Comparison of ENCODE assay signal across 8 mouse cellular contexts in genomic region chr17:26423967-26424641, GRCm38 (mm10). TPM values are rescaled to one million over a fixed set of nuclear protein-coding genes. Genes with fewer than 3 reads are reported as not detected.
DNase-seq lines count a peak whose midpoint lies in the region; ATAC-seq lines count a peak whose summit lies in the region.

No protein-coding gene starts in this region.

- peak; percentile 68 for ATAC-seq in heart, embryonic 15.5 days (replicated peaks; ENCODE audit: insufficient number of reproducible peaks, insufficient read depth, low FRiP score, low read depth)
- ATAC-seq in monocyte, adult 5-6 weeks (replicated peaks; ENCODE audit: insufficient number of reproducible peaks, low FRiP score, low TSS enrichment, poor library complexity, severe bottlenecking): no peak
- no peak for ATAC-seq in midbrain, embryonic 13.5 days

- H3K27ac ChIP-seq in heart, embryonic 15.5 days: peak overlapping the region; percentile 95
- no peak overlapping the region for H3K27ac ChIP-seq in midbrain, embryonic 13.5 days

- 15% methylated on average over 11 of the region's 11 CpGs for WGBS in heart, embryonic 15.5 days
- WGBS in midbrain, embryonic 13.5 days: 34% methylated on average over 11 of the region's 11 CpGs

- no peaks in the 10 kb centered on the region for H3K27me3 ChIP-seq in heart, embryonic 15.5 days
- H3K27me3 ChIP-seq in midbrain, embryonic 13.5 days: no peaks in the 10 kb centered on the region

- peak overlapping the region; percentile 18; the same call in 1 of the 2 replicates for H3K9ac ChIP-seq in heart, embryonic 15.5 days
- no peak overlapping the region for H3K9ac ChIP-seq in midbrain, embryonic 13.5 days (replicated peaks)

- peak overlapping the region; percentile 38 for H3K4me2 ChIP-seq in heart, embryonic 15.5 days
- H3K4me2 ChIP-seq in midbrain, embryonic 13.5 days (replicated peaks): no peak overlapping the region

- DNase-seq in layer of hippocampus, postnatal 14 days (ENCODE audit: low spot score in 2 of 2): peak; percentile 57 to 59
- no peak for DNase-seq in layer of hippocampus, postnatal 25 days (ENCODE audit: extremely low spot score in 1 of 2, low spot score in 1 of 2)
- DNase-seq in brain, adult 2 months (ENCODE audit: low read depth, low spot score): peak; percentile 37
- peak; percentile 86 to 92 for DNase-seq in lung, adult 18-20 months
- peak; percentile 55 for DNase-seq in urinary bladder, adult 2 months (ENCODE audit: low spot score)

- H3K36me3 ChIP-seq in heart, embryonic 15.5 days: 0 out of 2 replicates have a peak, but pooled peaks cover 3% of the 10 kb centered on the region
- no peaks in the 10 kb centered on the region for H3K36me3 ChIP-seq in midbrain, embryonic 13.5 days

- no peak overlapping the region for H3K4me3 ChIP-seq in heart, embryonic 15.5 days
- H3K4me3 ChIP-seq in midbrain, embryonic 13.5 days (replicated peaks): no peak overlapping the region

- peaks cover 60% of the 10 kb centered on the region for H3K4me1 ChIP-seq in heart, embryonic 15.5 days (replicated peaks)
- peaks cover 9% of the 10 kb centered on the region for H3K4me1 ChIP-seq in midbrain, embryonic 13.5 days (replicated peaks)

- no peaks in the 10 kb centered on the region for H3K9me3 ChIP-seq in heart, embryonic 15.5 days (replicated peaks)
- H3K9me3 ChIP-seq in midbrain, embryonic 13.5 days: no peaks in the 10 kb centered on the region

RNA-seq across cellular contexts. Expression of gene Neurl1b, which starts 9.5 kb away (rescaled TPM):
- 10 to 100 TPM; 80.3 to 84.9 TPM for total RNA-seq in layer of hippocampus, postnatal 14 days (2021)
- 10 to 100 TPM; 72.1 to 76.1 TPM for total RNA-seq in layer of hippocampus, postnatal 25 days (2021)
- 2.5 and 2.7 TPM in 2 replicates for polyA plus RNA-seq in heart, embryonic 15.5 days (2015; fragmentation: Nextera tagmentation; extraction: Ambion mirVana)
- 7.9 and 11.1 TPM in 2 replicates for polyA plus RNA-seq in urinary bladder, adult 2 months (2012; rRNA removed)
- total RNA-seq in monocyte, adult 5-6 weeks (2017): 0.11 to 0.29 TPM in 2 of 3 replicates, not detected in the other
- polyA plus RNA-seq in midbrain, embryonic 13.5 days (2015; fragmentation: Nextera tagmentation; extraction: Ambion mirVana): 0.75 and 0.82 TPM in 2 replicates

Comparison
In these comparisons a context has a peak if more than half of its experiments do, and no peak if none do; other contexts are left out.
1. DNase-seq: peak in layer of hippocampus, postnatal 14 days (2 of 2), brain, adult 2 months (single experiment), lung, adult 18-20 months (2 of 2) and urinary bladder, adult 2 months (single experiment); none in layer of hippocampus, postnatal 25 days (0 of 2).
2. RNA of gene Neurl1b, which starts 9.5 kb away (total RNA-seq): 80.3 to 84.9 TPM in layer of hippocampus, postnatal 14 days and 72.1 to 76.1 TPM in layer of hippocampus, postnatal 25 days; 0.11 to 0.29 TPM in monocyte, adult 5-6 weeks; every median in the first group is over 10 times any median in the second.